Mouse (Mus musculus): ENCODE measurements around the gene Fgfr2.
"Not testable (repeated sequence)": the region's sequence is repeated elsewhere in the genome, so short reads cannot be mapped to it uniquely, and the experiment has no call there.

Gene Fgfr2

DNA sequence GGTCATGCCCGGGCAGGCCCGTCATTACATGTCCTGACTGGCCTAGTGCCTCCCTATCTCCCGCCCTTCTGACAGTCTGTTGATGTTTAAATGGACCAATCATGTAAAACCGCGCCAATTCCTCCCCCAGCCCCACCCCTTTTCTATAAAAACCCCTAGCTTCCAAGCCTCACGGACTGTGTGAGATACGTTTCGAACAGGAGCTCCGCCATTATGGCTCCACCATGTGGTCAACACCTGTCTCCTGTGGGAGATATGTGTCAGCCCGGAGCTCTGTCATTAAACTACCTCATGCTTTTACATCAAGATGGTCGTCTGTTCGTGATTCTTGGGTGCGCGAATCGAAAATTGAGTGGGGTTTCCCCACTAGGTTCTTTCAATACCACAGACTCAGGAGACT is 2592.0 kb downstream of the Fgfr2 start:
- DNase-seq (ENCODE audit: low read depth, low spot score), result not testable (repeated sequence)

DNA sequence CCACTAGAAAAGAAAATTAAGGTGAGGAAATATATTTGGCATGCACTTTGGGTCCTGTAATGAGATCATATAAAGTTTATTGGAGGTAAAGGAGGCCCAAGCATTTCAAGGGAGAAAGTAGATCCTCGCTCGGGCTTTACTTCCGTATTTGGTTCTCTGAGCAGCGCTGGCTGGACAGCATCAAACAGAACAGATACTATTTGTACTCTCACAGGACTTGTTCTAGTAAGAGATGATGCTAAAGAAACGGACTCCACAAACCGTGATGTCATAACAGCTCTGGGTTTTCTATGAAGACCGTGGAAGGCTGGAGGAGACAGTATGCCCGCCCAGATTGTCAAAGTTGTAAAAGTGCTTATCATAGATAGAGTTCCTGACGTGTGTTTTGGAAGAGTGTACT is 2595.8 kb downstream of the Fgfr2 start:
- no peak for DNase-seq (ENCODE audit: low read depth, low spot score)

DNA sequence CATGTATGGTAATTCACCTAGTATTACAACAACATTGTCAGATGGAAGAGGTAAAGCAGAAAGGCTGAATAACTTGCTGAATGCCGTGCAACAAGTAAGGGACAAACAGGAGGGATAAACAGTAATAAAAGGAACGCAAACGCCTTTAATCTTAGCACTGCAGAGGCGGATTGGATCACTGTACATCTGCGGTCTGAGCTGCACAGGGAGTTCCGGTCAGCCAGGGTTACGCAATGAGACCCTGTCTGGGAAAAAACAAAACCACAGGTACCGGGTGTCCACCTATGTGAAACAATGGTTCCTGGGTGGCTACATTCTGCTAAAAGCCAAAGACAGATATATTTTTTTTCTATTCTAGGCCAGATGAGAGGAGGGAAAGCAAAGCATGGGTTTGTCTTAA is 2599.7 kb downstream of the Fgfr2 start:
- no peak for DNase-seq (ENCODE audit: low read depth, low spot score)

DNA sequence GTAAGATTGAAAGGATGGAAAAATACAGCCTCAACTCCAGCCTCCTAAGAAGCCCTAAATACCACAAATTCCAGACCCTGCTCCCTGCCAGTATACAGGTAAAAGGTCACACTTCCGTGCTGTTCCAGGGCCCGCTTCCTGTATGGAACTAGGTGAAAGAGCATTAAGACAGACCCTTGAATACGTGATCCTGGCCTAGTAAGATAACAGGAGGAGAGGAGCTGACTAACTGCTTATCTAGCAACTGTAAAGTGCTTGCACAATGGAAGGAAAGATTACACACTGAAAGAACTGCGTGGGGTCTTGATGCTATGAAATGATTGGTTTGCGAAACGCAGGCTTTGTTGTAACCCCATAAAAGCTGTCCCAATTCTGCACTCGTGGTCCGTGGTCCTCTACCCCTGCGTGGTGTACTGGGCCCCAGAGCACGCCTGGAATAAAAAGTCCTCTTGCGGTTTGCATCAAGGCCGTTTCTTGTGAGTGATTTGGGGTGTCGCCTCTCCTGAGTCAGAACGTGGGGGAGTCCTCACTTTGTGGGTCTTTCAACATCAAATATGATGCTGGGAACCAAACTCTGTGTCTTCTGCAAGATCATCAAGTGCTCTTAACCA is 2602.2 kb downstream of the Fgfr2 start:
- no peak for DNase-seq (ENCODE audit: low read depth, low spot score)

DNA sequence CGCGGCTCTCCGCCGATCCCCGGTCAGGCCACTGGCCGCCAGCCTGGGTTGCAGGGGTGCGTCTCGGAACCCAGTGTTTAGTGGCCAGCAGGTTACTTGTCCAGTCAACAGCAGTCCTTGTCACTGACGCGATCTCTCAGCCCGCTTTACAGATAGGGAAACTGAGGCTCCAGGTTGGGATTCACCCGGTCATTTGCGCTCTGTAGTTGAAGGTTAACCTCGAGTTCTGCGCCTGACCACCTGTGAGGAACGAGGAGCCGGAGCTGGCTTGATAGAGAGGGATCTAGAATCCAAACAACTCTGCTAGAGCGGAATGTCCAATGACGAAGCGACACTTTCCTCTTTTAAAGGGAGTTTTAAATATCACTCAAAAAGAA is 2603.1 kb downstream of the Fgfr2 start, which contains the start of gene Ate1:
Ate1 (minus strand) TSS at position 321 of the 377 bp plus-strand sequence.
- DNase-seq (ENCODE audit: low read depth, low spot score), result no peak

DNA sequence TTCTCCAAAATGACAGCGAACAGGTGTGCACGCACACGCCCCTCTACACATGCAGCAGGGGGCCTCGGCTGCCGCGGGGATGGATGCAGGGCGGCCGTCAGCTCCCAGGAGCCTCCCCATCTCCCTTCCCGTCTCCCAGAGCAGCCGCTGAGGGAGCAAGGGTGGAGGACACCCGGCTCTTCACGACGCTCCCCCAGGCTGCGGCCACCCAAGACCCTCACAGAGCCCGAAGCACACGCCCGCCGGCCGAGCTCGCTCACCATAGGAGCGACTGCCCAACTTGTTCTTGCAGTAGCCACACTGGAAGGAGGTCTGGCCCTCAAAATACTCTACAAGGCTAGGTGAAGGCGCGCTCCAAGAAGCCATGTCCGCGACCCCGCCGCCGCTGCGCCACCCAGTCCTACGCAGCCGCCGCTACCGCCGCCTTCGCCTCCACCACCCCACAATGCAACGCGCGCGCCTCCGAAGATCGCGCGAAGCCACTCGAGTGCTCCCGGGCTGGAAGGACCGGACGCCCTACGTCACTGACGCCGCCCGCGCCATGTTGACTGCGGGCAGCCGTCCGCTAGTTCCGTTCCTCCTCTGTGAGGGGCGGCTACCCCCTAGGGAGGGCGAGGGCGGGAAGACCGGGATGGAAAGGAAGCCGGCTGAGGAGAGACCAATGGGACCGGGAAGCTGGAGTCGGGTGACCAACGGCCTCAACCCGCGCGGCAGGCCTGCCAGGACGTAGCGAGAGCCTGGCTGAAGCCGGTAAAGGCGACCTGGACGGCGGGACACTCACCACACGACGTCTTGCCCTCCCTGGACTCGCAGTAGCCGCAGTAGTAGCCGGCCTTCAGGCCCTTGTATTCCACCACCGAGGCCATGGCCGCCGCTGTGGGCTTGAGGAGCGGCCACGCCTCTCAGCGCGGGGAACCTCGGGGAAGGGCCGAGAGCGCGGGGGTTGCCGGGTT is 2603.8 kb downstream of the Fgfr2 start:
- peak; percentile 98 for DNase-seq (ENCODE audit: low read depth, low spot score)

DNA sequence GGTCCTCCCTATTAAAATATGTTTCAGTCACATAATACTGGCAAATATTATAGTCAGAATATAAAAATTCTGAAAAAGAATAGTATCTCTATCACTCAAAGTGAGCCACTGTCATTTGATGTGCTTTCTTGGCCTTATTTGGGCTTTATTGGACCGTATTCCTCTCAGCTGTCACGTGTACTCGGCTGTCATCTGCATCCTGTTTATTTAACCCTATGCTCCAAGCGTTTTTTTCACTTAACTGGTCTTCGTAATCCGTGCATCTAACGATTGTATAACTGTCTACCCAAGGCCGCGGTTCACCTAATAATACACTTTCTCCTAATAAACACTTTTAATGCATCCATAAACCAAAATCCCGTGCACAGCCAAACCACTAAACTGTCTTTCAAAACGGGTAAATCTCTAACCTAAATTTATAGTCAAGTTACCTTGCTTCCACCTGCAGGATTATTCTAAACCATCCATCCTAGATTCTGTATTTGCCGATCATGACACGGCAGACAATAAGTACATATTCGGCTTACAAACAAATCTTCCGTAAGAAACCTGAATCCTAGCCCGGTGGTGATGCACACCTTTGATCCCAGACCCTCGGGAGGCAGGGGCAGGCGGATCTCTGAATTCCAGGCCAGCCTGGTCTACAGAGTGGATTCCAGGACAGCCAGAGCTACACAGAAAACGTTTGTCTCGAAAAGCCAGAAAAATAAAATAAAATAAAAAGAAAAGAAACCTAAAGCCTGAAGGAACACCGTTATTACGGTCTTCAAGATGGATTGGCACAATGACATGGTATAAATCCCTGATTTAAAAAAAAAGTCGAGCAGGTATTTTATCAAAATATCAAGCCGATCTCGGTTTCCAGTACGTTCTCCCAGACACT is 2604.7 kb downstream of the Fgfr2 start:
- DNase-seq (ENCODE audit: low read depth, low spot score), result no peak

DNA sequence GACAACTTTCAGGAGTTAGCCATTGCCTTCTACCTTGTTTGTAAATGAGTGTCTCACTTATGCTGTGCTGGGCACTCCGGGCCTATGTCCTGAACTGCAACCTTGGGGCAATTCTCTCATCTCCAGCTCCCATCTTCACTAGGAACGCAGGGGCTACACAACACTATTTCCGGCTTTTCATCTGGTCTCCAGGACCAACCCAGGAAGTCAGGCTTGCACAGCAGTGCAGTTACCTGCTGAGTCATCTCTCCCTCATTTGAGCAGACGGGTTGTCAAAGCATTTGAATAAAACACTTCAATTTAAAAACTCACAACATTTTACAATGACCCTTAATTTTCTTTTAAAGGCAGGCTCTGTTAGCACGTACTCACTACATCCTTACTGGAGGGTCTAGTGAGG is 2612.9 kb downstream of the Fgfr2 start:
- no peak for DNase-seq (ENCODE audit: low read depth, low spot score)

DNA sequence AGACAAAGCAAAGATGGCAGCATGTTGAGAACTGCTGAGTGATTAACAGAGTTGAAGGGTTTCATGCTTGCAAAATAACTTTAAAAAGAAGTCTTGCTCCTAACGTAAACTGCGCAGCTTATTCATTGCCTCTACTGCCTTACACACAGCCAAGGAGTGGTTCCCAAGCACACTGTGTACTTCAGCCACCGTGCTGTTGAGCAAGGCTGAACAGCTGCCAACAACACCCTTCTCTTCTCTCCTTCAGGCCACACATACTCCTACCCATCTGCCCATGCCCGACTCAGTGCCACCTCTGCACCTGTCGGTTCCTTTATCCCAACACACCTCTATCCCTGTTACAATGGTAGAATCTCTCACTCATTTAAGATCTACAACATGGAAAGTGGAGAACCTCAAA is 2620.1 kb downstream of the Fgfr2 start:
- no peak for DNase-seq (ENCODE audit: low read depth, low spot score)

DNA sequence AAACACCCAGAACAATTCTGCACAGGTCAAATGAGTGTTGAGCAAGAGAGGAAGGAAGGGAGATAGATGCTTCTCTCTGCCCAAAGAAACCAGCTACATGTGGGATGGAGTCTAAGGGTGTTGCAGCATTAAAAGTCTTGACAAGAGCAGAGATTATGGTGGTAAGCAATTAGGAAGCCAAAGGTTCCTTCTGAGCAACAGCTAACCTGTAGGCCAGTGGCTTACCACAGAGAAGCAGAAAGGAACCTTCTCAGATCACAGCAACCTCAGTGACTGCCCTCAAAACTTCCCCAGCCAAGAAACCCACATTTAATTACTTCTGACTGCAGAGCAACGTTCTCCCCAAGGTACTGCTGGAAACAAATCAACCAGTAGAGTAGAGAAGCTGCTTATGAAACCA is 2621.7 kb downstream of the Fgfr2 start:
- no peak for DNase-seq (ENCODE audit: low read depth, low spot score)

DNA sequence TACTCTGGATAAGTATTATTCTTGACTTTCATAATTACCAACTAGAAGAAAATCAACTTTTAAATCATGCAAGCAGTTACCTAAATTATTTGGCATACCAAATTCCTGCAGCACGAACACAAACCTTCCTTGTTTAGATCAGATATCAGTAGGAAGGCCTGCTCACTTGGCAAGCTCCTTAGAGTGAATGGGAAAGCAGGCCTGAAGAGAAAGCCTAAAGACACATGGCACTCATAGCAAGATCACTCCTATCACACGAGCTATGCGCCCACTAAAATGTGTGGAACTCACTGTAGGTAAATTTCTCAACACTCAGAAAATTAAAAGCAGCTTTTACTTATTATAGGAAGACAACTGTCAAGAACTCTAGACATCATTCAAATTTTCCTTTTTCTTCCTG is 2629.8 kb downstream of the Fgfr2 start:
- no peak for DNase-seq (ENCODE audit: low read depth, low spot score)

DNA sequence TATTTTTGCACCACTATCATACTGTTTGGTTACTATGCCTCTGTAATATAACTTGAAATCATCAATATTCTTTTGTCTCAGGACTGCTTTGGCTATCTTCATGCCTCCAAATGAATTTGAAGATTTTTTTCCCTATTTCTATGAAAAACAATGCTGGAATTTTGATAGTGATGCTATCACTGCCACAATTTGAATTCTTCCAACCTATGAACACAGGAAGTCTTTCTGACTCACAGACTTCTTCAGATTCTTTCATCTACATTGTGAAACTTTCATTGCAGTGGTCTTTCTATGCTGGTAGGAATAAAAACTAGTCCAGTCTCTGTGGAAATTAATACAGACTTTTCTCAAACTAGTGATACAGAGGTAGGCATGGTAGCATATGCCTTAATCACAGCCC is 2631.1 kb downstream of the Fgfr2 start:
- DNase-seq (ENCODE audit: low read depth, low spot score), result no peak

DNA sequence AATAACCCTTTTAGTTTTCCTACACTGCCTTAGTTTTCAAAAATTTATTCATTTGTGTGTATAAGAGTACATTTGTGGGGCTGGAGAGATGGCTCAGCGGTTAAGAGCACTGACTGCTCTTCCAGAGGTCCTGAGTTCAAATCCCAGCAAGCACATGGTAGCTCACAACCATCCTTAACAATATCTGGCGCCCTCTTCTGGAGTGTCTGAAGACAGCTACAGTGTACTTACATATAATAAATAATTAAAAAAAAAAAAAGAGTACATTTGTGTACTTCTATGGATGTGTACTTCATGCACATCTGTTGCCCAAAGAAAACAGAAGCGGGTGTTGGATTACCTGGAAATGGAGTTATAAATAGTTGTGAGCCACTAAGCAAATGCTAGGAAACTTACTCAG is 2644.1 kb downstream of the Fgfr2 start:
- DNase-seq (ENCODE audit: low read depth, low spot score), result peak; percentile 39

DNA sequence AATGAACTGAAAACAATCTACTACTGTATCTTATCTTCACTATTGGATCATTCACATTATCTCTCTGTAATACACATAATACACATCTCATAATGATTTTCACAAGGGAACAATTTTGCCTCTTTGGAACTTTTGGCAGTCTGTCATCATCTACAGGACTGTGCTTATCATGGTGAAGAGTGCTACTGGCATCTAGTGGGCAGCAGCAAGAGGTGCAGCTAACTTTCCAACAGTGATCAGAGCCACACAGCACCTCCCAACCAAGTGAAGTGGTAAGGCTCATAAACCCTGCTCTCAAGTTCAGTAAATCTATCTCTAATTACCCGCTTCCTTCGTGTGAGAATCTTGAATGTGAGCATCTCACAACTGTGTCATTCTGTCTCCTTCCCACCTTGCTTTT is 2647.2 kb downstream of the Fgfr2 start:
- DNase-seq (ENCODE audit: low read depth, low spot score), result peak; percentile 59

DNA sequence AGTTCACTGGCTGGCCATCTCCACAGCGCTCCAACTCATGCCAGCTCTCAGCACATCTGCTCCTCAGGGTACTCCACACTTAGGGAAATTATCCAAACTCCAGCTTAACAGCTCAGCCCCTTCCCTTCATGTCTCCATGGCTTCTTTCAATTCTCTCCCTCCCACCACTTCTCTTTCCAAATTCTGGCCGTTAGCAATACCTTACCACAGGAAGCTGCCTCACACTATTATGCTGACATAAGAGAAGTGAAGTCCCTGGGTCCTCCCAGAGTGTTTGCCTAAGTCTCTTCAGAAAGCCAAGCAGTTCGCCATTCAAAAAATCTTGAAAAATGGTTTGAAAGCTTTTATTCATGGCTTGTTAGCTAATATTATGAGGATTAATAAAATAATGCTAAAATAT is 2649.3 kb downstream of the Fgfr2 start:
- no peak for DNase-seq (ENCODE audit: low read depth, low spot score)

DNA sequence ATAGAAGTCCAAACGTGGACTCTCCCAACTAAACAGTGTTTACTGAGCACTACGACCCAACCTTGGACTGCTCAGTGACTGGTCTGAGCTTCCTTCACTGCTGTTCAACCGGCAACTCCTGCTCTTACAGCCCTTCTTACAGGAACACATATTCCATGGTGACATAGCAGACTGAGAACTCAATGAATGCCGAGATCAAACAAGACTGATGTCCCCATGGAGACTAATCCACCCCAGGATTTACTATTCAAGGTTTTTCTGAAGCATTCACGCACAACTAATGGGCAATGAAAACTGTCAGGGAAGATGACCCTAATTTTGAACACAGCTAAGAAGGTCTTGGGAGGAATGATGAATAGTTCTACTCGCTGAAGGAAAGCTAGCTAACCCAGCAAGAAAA is 2650.5 kb downstream of the Fgfr2 start:
- DNase-seq (ENCODE audit: low read depth, low spot score), result no peak

DNA sequence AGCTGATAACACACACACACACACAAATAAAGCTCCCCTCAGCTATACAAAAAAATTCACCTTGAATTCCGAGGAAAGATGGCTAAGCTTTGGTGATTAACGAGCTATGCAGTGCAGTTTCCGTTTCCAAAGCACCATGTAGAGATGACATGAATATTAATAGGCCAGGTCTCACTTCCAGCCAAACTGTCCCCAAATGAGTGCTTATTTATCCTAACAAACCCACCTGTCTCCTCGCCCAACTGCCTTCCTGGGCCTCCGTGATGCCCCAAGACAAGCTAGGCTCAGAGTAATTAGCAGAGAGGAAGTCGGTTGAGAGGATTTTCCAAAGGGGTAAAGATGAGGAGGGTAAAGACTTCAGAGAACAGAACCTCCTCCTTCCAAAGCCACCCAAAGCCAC is 2652.1 kb downstream of the Fgfr2 start:
- DNase-seq (ENCODE audit: low read depth, low spot score), result no peak

DNA sequence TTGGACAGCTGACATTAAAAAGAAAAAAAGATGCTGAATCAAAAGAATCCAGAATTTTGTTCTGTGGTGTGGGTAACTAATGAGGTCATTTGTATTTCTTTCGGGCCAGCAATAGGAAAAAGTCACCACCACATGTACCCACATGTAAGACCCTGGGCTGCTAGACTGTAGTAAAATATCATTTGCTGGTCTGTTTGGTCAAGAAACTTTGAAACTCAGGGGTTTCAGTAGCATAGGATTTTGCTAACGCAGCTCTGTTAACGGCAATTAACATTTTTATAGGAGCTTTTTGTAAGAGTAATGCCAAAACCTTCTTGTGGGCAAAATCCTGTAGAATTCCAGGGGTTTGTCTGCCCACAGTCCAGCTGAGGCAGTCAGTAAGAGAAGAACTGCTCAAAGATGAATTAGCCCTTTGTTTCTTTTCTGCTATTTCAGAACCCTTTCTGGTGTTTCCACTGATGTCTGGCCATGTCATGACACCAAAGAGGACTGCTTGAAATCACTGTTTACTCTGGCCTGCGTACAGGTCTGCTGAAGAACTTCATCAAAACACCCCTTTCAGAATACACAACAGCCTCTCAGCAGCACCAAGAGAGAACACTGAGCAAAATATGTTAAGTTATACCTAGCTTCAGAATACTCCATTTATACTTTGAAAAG is 2667.4 kb downstream of the Fgfr2 start:
- no peak for DNase-seq (ENCODE audit: low read depth, low spot score)

DNA sequence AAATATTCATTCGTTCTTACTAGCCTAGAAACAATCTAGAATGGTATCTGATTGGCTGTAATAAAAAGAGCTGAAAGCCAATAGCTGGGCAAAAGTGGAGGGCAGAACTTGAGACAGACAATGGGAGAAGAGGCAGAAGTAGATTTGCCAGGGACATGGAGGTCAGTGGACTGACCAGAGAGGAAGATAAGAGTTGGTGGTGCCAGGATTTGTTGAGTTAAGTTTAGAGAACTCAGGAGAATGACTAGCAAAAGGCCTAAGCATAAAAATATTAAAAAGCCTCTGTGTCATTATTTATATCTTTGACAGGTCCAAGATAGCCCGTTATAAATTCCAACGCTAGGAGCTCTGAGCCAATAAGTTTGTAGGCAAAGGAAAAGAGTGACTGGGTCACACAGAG is 2668.9 kb downstream of the Fgfr2 start:
- no peak for DNase-seq (ENCODE audit: low read depth, low spot score)

DNA sequence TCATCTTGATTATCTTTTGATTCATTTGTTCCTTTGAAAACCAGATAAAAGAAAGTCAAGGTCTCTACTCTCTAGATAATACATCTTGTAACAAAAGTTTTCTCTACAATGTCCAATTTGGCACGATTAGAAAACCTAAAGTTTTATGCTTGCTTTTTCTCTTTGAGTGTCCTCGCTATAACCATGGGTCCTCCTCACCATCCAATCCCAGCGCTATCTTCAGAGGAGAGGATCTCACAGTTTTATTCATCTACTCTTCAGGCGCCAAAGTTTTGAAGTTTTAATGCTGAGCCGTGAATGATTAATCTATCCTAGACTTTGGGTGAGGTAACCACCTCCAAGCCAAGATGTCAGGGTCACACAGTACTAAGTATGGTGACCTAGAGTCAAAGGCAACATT is 2687.4 kb downstream of the Fgfr2 start:
- no peak for DNase-seq (ENCODE audit: low read depth, low spot score)

DNA sequence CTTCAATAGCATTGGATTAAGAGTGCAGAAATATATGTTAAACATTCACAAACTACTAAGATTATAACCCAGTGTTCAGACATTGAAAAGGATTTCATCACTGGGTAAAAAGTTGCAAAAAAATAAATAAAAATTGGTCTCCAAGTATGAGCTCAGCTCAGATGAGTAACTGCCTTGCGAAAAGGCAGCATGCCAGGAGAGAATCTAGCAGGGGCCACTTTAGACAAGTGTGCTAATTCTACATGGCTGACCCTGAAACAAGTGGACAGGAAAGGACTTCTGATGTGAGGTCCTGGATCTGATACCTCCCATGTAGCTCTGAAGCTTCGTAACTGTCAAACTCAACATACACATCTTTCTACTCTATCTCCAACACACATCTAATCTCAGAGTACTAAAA is 2691.0 kb downstream of the Fgfr2 start:
- DNase-seq (ENCODE audit: low read depth, low spot score), result no peak

DNA sequence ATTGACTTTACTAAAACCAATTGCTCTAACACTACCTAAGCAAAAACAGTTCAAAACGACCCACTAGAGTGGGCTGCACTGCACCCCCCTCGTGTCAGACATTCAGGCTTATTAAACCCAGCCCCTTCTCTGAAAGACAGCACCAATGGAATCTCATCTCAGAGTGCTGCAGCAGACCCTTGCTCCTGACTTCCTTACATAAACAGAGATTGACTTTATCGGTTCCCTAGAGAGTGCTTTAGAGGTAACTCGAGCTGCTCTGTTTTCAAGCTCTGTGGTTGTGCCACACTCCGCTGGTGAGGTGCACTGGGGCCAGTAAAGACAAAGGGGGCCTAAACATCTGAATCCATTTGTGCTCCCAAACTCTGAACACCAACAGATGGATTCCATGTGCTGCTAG is 2696.6 kb downstream of the Fgfr2 start:
- DNase-seq (ENCODE audit: low read depth, low spot score), result no peak

Data from CD4-positive, CD25-positive, alpha-beta regulatory T cell, adult 2 months (primary cell).